Mouse (Mus musculus) limb, embryonic 14.5 days (tissue): ENCODE data around the gene Apba3. TPM values are rescaled to one million over a fixed set of nuclear protein-coding genes. Genes with fewer than 3 reads are reported as not detected.

Experiments used
- ATAC-seq: fragments of 200-750 bp; cut with Nextera tagmentation; 2 replicates; pipeline ENCODE4 v1.8.0; 2017; ENCODE audit warnings: low read depth, moderate number of reproducible peaks, moderate TSS enrichment; ENCODE audit not compliant: low FRiP score
- DNase-seq: peaks from one replicate; pipeline ENCODE4 v3.0.0-alpha.2; 2015; ENCODE audit warnings: low spot score
- H3K27ac ChIP-seq: fragments of 300-500 bp; sonication (generic); replicated peaks from 2 replicates; pipeline ENCODE4 v1.5.1; 2014; ENCODE audit warnings: low read depth, mild to moderate bottlenecking, low read length, moderate library complexity, mixed read lengths
- H3K27me3 ChIP-seq: fragments of 300-500 bp; sonication (generic); 2 replicates; pipeline ENCODE4 v1.6.1; 2014; ENCODE audit warnings: low read length, mixed read lengths; ENCODE audit not compliant: control insufficient read depth, insufficient read depth
- H3K36me3 ChIP-seq: fragments of 300-500 bp; sonication (generic); 2 replicates; pipeline ENCODE4 v1.6.1; 2014; ENCODE audit warnings: mild to moderate bottlenecking, low read length, moderate library complexity, mixed read lengths; ENCODE audit not compliant: control insufficient read depth, insufficient read depth
- H3K4me1 ChIP-seq: fragments of 300-500 bp; sonication (generic); 2 replicates; pipeline ENCODE4 v1.6.1; 2014; ENCODE audit warnings: antibody characterized with exemption, low read length, mixed read lengths; ENCODE audit not compliant: control insufficient read depth, insufficient read depth
- H3K4me2 ChIP-seq: fragments of 300-500 bp; sonication (generic); replicated peaks from 2 replicates; pipeline ENCODE4 v1.6.1; 2014; ENCODE audit warnings: low read depth, mild to moderate bottlenecking, low read length, moderate library complexity; ENCODE audit not compliant: severe bottlenecking
- H3K4me3 ChIP-seq: fragments of 300-500 bp; sonication (generic); replicated peaks from 2 replicates; pipeline ENCODE4 v1.5.1; 2014; ENCODE audit warnings: low read length
- H3K9ac ChIP-seq: fragments of 300-500 bp; sonication (generic); 2 replicates; pipeline ENCODE4 v1.6.1; 2014; ENCODE audit warnings: mild to moderate bottlenecking, low read depth, low read length, moderate library complexity; ENCODE audit not compliant: severe bottlenecking
- H3K9me3 ChIP-seq: fragments of 300-500 bp; sonication (generic); 2 replicates; pipeline ENCODE4 v1.6.1; 2016; ENCODE audit warnings: low read length; ENCODE audit not compliant: control insufficient read depth
- POLR2A ChIP-seq: fragments of 200-500 bp; IDR thresholded peaks from 2 replicates; pipeline ENCODE4 v1.8.0; 2012; ENCODE audit warnings: inconsistent platforms, mild to moderate bottlenecking, moderate library complexity, borderline replicate concordance; ENCODE audit not compliant: insufficient read depth, insufficient read length; ENCODE audit errors: extremely low read depth
- whole genome bisulfite sequencing: fragments of 180-500 bp; shearing (Covaris S2); extraction: QIAGEN DNeasy Blood & Tissue Kit; methylation state at CpG from one replicate; pipeline ENCODE4 v1.1.7; 2014; 5-methylcytosine and 5-hydroxymethylcytosine counted together
- polyA plus RNA-seq, 2 experiments: library from polyadenylated mRNA; depleted of rRNA in 1 of 2; stranded (reverse) in 1 of 2; unstranded in 1 of 2; fragments of >200 nt; fragmentation: Nextera tagmentation in 1 of 2; extraction: Ambion mirVana in 1 of 2; gene quantifications; 2 replicates each; pipeline versions ENCODE4 v1.2.1 to v1.2.3; 2012 to 2014

Gene Apba3
- polyA plus RNA-seq, 2 experiments, result 58.2 to 77.9 TPM

DNA sequence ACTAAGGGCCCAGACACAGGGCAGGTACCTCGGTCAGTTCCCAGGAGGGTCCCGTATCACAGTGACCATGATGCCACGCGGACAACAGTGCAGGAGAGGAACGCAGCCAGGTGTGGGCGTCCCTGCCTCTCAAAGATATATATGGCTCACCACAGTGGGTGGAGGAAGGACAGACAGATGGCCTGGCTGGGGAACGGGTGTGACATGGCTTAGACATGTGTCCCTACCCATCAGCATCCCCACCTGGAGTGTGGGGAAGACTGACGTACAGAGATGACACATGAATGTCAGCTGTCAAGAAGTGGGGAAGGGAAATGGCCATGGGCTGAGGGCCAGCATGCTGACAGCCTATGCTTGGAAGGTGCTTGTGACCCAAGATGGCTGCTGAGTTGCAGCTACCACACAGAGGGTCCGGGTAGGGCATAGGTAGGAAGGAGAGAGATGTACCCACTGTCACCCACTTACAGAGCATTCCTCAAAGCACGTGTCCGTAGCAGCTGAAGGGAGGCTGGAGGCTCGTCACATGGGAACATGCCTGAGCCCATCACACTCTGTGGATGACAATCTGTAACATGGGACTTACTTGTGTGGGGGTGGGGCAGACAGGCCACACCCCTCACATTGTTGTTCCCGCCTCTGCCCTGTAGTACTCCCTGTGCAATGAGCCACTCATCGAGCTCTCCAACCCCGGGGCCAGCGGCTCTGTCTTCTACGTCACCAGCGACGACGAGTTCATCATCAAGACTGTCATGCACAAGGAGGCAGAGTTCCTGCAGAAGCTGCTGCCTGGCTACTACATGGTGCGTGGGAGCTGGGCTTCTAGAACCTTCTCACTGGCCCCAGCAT lies 40.3 kb downstream of the Apba3 start:
- Histone ChIP-seq H3K9ac (no peak overlapping the region), H3K4me2 (no peak overlapping the region), H3K36me3 (peaks cover 65% of the 10 kb centered on the region), H3K27ac (no peak overlapping the region), H3K4me1 (no peaks in the 10 kb centered on the region), H3K27me3 (no peaks in the 10 kb centered on the region), H3K4me3 (no peak overlapping the region), H3K9me3 (no peaks in the 10 kb centered on the region)
- no peak for ATAC-seq
- no peak for TF ChIP-seq POLR2A
- WGBS, result 93% methylated on average over 21 of the region's 21 CpGs
- no peak for DNase-seq

DNA sequence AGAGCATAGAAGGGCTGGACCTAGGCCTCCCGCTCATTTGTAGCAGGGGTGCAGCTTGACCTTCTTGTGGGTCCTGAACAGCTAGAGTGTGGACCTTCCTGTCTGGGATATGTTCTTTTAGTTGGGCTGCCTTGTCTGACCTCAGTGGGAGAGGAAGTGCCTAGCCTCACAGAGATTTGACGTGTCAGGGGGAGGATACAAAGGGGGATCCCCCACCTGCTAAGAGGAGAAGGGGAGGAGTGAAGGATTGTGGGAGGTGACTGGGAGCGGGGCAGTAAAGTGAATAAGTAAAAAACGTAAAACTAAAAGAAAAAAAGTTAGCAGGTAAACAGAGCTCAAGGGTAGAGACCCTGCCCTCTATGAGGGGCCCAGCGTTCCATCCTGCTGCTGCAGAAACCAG lies 42.8 kb downstream of the Apba3 start:
- Histone ChIP-seq H3K27ac (no peak overlapping the region), H3K27me3 (no peaks in the 10 kb centered on the region), H3K4me2 (no peak overlapping the region), H3K36me3 (peaks cover 89% of the 10 kb centered on the region), H3K9me3 (no peaks in the 10 kb centered on the region), H3K9ac (no peak overlapping the region), H3K4me1 (no peaks in the 10 kb centered on the region), H3K4me3 (no peak overlapping the region)
- DNase-seq (no peak), ATAC-seq (no peak)
- 89% methylated on average over 5 of the region's 5 CpGs for WGBS
- no peak for TF ChIP-seq POLR2A

DNA sequence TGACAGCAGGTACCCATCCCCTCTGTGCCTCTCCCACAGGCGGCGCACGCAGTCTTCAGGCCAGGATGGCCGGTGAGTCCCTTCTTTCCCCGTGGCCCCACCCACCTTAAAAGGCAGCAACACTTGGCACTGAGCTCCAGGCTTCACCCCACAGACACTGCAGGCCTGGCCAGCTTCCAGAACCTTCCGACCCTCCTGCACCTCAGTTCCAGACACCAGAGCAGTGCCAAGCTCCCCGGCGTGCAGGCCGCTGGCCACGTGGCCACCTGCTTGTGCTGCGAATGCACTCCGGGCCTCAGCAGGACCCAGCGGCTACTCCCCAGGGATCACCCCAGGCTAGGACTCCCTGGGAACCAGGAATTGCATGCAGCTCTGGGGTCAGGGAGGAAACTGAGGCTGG lies 46.8 kb downstream of the Apba3 start:
- ATAC-seq (no peak), DNase-seq (no peak)
- Histone ChIP-seq H3K4me3 (no peak overlapping the region), H3K27ac (no peak overlapping the region), H3K27me3 (no peaks in the 10 kb centered on the region), H3K9ac (no peak overlapping the region), H3K4me2 (no peak overlapping the region), H3K36me3 (peaks cover 90% of the 10 kb centered on the region), H3K4me1 (peaks cover 7% of the 10 kb centered on the region), H3K9me3 (no peaks in the 10 kb centered on the region)
- WGBS, result 94% methylated on average over 13 of the region's 13 CpGs
- TF ChIP-seq POLR2A, result no peak

DNA sequence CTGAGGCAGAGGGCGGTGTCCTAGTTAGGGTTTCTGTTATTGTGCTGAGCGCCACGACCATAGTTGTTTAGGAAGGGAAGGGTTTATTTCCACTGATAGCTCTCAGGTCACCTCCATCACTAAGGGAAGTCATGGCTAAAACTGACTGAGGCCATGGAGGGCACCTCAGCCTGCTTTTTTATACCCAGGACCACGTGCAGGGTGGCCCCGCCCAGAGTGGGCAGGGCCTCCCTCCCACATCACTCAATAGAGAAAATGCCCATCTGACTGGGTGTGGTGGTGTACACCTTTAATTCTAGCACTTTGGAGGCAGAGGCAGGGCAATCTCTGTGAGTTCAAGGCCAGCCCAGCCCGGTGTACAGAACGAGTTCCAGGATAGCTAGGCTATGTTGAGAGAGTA lies 47.4 kb downstream of the Apba3 start:
- Histone ChIP-seq H3K4me3 (no peak overlapping the region), H3K36me3 (peaks cover 90% of the 10 kb centered on the region), H3K27me3 (no peaks in the 10 kb centered on the region), H3K4me2 (no peak overlapping the region), H3K27ac (no peak overlapping the region), H3K9ac (no peak overlapping the region), H3K9me3 (no peaks in the 10 kb centered on the region), H3K4me1 (peaks cover 11% of the 10 kb centered on the region)
- DNase-seq (no peak), ATAC-seq (no peak)
- WGBS, result 78% methylated on average over 7 of the region's 7 CpGs
- TF ChIP-seq POLR2A, result no peak

DNA sequence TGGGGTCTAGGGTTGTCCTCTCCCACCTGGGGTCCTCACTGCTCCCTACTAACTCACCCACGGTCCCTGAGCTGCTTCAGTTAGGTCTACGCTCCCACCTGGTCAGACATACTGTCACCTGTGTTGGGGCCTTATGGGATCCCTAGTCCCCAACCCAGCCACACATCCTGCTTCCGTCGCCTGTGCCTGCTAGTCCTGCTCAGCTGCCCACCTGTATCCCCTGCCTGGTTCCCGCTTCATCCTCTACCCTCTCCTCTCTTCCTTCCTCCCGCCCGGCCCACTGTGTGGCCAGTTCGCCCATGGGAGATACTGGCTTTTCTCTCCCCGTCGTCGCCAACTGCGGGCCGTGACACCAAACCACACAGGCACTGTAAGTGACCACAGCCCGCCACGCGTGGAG lies 48.8 kb downstream of the Apba3 start:
- ATAC-seq (no peak), DNase-seq (no peak)
- peaks cover 18% of the 10 kb centered on the region for H3K4me1 ChIP-seq
- no peak overlapping the region for H3K4me2 ChIP-seq
- no peaks in the 10 kb centered on the region for H3K9me3 ChIP-seq
- H3K4me3 ChIP-seq, result no peak overlapping the region
- H3K27ac ChIP-seq, result no peak overlapping the region
- no peak overlapping the region for H3K9ac ChIP-seq
- 93% methylated on average over 16 of the region's 16 CpGs for WGBS
- H3K36me3 ChIP-seq, result peaks cover 78% of the 10 kb centered on the region
- H3K27me3 ChIP-seq, result no peaks in the 10 kb centered on the region
- no peak for TF ChIP-seq POLR2A
